Mouse (Mus musculus) heart, embryonic 14.5 days (tissue): ENCODE data around the gene Gpr3. TPM values are rescaled to one million over a fixed set of nuclear protein-coding genes. Genes with fewer than 3 reads are reported as not detected.

Experiments used
- ATAC-seq: fragments of 200-750 bp; cut with Nextera tagmentation; 2 replicates; pipeline ENCODE4 v1.8.0; 2017; ENCODE audit warnings: low read depth, moderate TSS enrichment; ENCODE audit not compliant: insufficient number of reproducible peaks, insufficient read depth, low FRiP score
- H3K27ac ChIP-seq, 2 experiments: fragments of 200-500 bp in 1 of 2; fragments of 300-500 bp in 1 of 2; sonication (generic) in 1 of 2; replicated peaks in 1 of 2; 2 replicates each; pipeline ENCODE4 v1.5.1; 2012 to 2014; ENCODE audit warnings: low read depth in 2 of 2, low read length in 2 of 2, control low read depth in 1 of 2, mild to moderate bottlenecking in 1 of 2, mixed read lengths in 1 of 2; ENCODE audit not compliant: control insufficient read depth in 1 of 2, insufficient read depth in 1 of 2
- H3K27me3 ChIP-seq: fragments of 300-500 bp; sonication (generic); 2 replicates; pipeline ENCODE4 v1.6.1; 2014; ENCODE audit warnings: mild to moderate bottlenecking, low read length, control low read depth; ENCODE audit not compliant: control insufficient read depth, insufficient read depth
- H3K36me3 ChIP-seq: fragments of 300-500 bp; sonication (generic); 2 replicates; pipeline ENCODE4 v1.6.1; 2014; ENCODE audit warnings: mild to moderate bottlenecking, control low read depth, low read length, mixed read lengths; ENCODE audit not compliant: control insufficient read depth, insufficient read depth
- H3K4me1 ChIP-seq, 2 experiments: fragments of 200-500 bp in 1 of 2; fragments of 300-500 bp in 1 of 2; sonication (generic) in 1 of 2; 2 replicates each; pipeline ENCODE4 v1.6.1; 2012 to 2014; ENCODE audit warnings: low read length in 2 of 2, control low read depth in 1 of 2, mixed read lengths in 1 of 2; ENCODE audit not compliant: control insufficient read depth in 2 of 2, insufficient read depth in 2 of 2
- H3K4me2 ChIP-seq: fragments of 300-500 bp; sonication (generic); 2 replicates; pipeline ENCODE4 v1.6.1; 2014; ENCODE audit warnings: mild to moderate bottlenecking, low read length
- H3K4me3 ChIP-seq, 2 experiments: fragments of 200-500 bp in 1 of 2; fragments of 300-500 bp in 1 of 2; sonication (generic) in 1 of 2; 2 replicates each; pipeline ENCODE4 v1.5.1; 2012 to 2014; ENCODE audit warnings: low read length in 2 of 2, mild to moderate bottlenecking in 2 of 2, control low read depth in 1 of 2, low read depth in 1 of 2, moderate library complexity in 1 of 2; ENCODE audit not compliant: control insufficient read depth in 1 of 2, insufficient read depth in 1 of 2
- H3K9ac ChIP-seq: fragments of 300-500 bp; sonication (generic); 2 replicates; pipeline ENCODE4 v1.6.1; 2014; ENCODE audit warnings: mild to moderate bottlenecking, low read length
- H3K9me3 ChIP-seq: fragments of 300-500 bp; sonication (generic); 2 replicates; pipeline ENCODE4 v1.6.1; 2016; ENCODE audit warnings: low read length, control low read depth; ENCODE audit not compliant: control insufficient read depth
- WGBS: fragments of 180-500 bp; shearing (Covaris S2); extraction: QIAGEN DNeasy Blood & Tissue Kit; methylation state at CpG from one replicate; pipeline ENCODE4 v1.1.7; 2014; 5-methylcytosine and 5-hydroxymethylcytosine counted together
- polyA plus RNA-seq: library from polyadenylated mRNA; unstranded; fragments of >200 nt; fragmentation: Nextera tagmentation; extraction: Ambion mirVana; gene quantifications from 2 replicates; pipeline ENCODE4 v1.2.1, GENCODE M21; 2014

Gene Gpr3
- polyA plus RNA-seq, 1 experiment from 2014 or later, result 0.58 TPM

GRCm38 (mm10) chr4:133175998-133176760, 36.2 kb downstream of the Gpr3 start:
- H3K4me1 ChIP-seq, result peaks cover 19 to 53% of the 10 kb centered on the region in 2 experiments
- peak; percentile 54; the same call in 1 of the 2 replicates for ATAC-seq
- peak overlapping the region; percentile 42 for H3K4me2 ChIP-seq

GRCm38 (mm10) chr4:133175274-133175673, 37.1 kb downstream of the Gpr3 start:
- H3K27ac ChIP-seq, result peak overlapping the region in 1 of 2 experiments; percentile 80; a peak in 2 of 4 replicates
- no peak overlapping the region for H3K4me3 ChIP-seq
- H3K36me3 ChIP-seq, result peaks cover 28% of the 10 kb centered on the region
- no peak overlapping the region for H3K4me2 ChIP-seq
- H3K9ac ChIP-seq, result 0 out of 2 replicates have a peak overlapping the region, but pooled peaks have one; percentile 19
- H3K27me3 ChIP-seq, result no peaks in the 10 kb centered on the region
- H3K9me3 ChIP-seq, result no peaks in the 10 kb centered on the region
- H3K4me1 ChIP-seq, result peaks cover 22 to 61% of the 10 kb centered on the region in 2 experiments
- no peak for ATAC-seq
- 65% methylated on average over 7 of the region's 7 CpGs for WGBS

More at GRCm38 (mm10) chr4:133175998-133176760, 36.2 kb downstream of the Gpr3 start:
- no peak overlapping the region for H3K4me3 ChIP-seq
- H3K9ac ChIP-seq, result peak overlapping the region; percentile 14; the same call in 1 of the 2 replicates
- H3K36me3 ChIP-seq, result peaks cover 33% of the 10 kb centered on the region
- 31% methylated on average over 14 of the region's 14 CpGs for WGBS
- peak overlapping the region; percentile 70 to 80 for H3K27ac ChIP-seq
- H3K9me3 ChIP-seq, result no peaks in the 10 kb centered on the region
- H3K27me3 ChIP-seq, result no peaks in the 10 kb centered on the region

- no peak overlapping the region for H3K4me3 ChIP-seq
- peaks cover 26 to 71% of the 10 kb centered on the region in 2 experiments for H3K4me1 ChIP-seq
- H3K9ac ChIP-seq, result no peak overlapping the region
- H3K27ac ChIP-seq, result peak overlapping the region; percentile 62 to 63
- no peaks in the 10 kb centered on the region for H3K9me3 ChIP-seq
- no peak for ATAC-seq
- peak overlapping the region; percentile 19; the same call in 1 of the 2 replicates for H3K4me2 ChIP-seq
- peaks cover 22% of the 10 kb centered on the region for H3K36me3 ChIP-seq
- H3K27me3 ChIP-seq, result no peaks in the 10 kb centered on the region
- WGBS, result 27% methylated on average over 4 of the region's 4 CpGs
Observed at GRCm38 (mm10) chr4:133174361-133174760, 38.0 kb downstream of the Gpr3 start.

GRCm38 (mm10) chr4:133172451-133172850, 39.9 kb downstream of the Gpr3 start:
- no peaks in the 10 kb centered on the region for H3K9me3 ChIP-seq
- no peak for ATAC-seq
- H3K36me3 ChIP-seq, result peaks cover 7% of the 10 kb centered on the region
- H3K27me3 ChIP-seq, result no peaks in the 10 kb centered on the region
- no peak overlapping the region for H3K9ac ChIP-seq
- H3K4me3 ChIP-seq, result no peak overlapping the region
- no peak overlapping the region for H3K4me2 ChIP-seq
- no peak overlapping the region for H3K27ac ChIP-seq
- WGBS, result 85% methylated on average over 4 of the region's 4 CpGs
- H3K4me1 ChIP-seq, result peaks cover 27 to 72% of the 10 kb centered on the region in 2 experiments

GRCm38 (mm10) chr4:133170616-133171015, 41.7 kb downstream of the Gpr3 start:
- ATAC-seq, result no peak
- Histone ChIP-seq H3K4me3 (no peak overlapping the region), H3K36me3 (no peaks in the 10 kb centered on the region), H3K27ac (no peak overlapping the region), H3K4me1 (peaks cover 23 to 65% of the 10 kb centered on the region in 2 experiments), H3K9me3 (no peaks in the 10 kb centered on the region), H3K9ac (no peak overlapping the region), H3K27me3 (no peaks in the 10 kb centered on the region), H3K4me2 (no peak overlapping the region)

- peak overlapping the region in 1 of 2 experiments; percentile 24; a peak in 2 of 4 replicates for H3K27ac ChIP-seq
- H3K4me3 ChIP-seq, result no peak overlapping the region
- no peaks in the 10 kb centered on the region for H3K27me3 ChIP-seq
- 72% methylated on average over 3 of the region's 3 CpGs for WGBS
- no peak for ATAC-seq
- no peak overlapping the region for H3K9ac ChIP-seq
- no peaks in the 10 kb centered on the region for H3K9me3 ChIP-seq
- peaks cover 20 to 60% of the 10 kb centered on the region in 2 experiments for H3K4me1 ChIP-seq
- 0 out of 2 replicates have a peak, but pooled peaks cover 2% of the 10 kb centered on the region for H3K36me3 ChIP-seq
- no peak overlapping the region for H3K4me2 ChIP-seq
Observed at GRCm38 (mm10) chr4:133170056-133170524, 42.2 kb downstream of the Gpr3 start.

- Histone ChIP-seq H3K4me2 (no peak overlapping the region), H3K36me3 (0 out of 2 replicates have a peak, but pooled peaks cover 5% of the 10 kb centered on the region), H3K9ac (peak overlapping the region; percentile 14; the same call in 1 of the 2 replicates), H3K9me3 (no peaks in the 10 kb centered on the region), H3K4me1 (peaks cover 20 to 57% of the 10 kb centered on the region in 2 experiments), H3K27ac (peak overlapping the region; percentile 24 to 46), H3K4me3 (no peak overlapping the region), H3K27me3 (no peaks in the 10 kb centered on the region)
- ATAC-seq, result no peak
- WGBS, result 71% methylated on average over 10 of the region's 10 CpGs
Observed at GRCm38 (mm10) chr4:133169237-133170055, 42.9 kb downstream of the Gpr3 start.
